Mouse (Mus musculus): ENCODE results near the gene Ddx18. TPM values are rescaled to one million over a fixed set of nuclear protein-coding genes. Genes with fewer than 3 reads are reported as not detected.

Ddx18 gene
- total RNA-seq, 2 experiments from 2014 or later = 95.4 to 208 TPM

GRCm38 (mm10) chr1:121527600-121528398, 40.0 kb downstream of the Ddx18 start:
- peak; percentile 42 for ATAC-seq (replicated peaks; ENCODE audit: poor library complexity)

GRCm38 (mm10) chr1:121527061-121527460, 40.7 kb downstream of the Ddx18 start:
- no peak for ATAC-seq (replicated peaks; ENCODE audit: poor library complexity)

- no peak for ATAC-seq (replicated peaks; ENCODE audit: poor library complexity)
Measured at GRCm38 (mm10) chr1:121518609-121519008, 49.2 kb downstream of the Ddx18 start.

DNA sequence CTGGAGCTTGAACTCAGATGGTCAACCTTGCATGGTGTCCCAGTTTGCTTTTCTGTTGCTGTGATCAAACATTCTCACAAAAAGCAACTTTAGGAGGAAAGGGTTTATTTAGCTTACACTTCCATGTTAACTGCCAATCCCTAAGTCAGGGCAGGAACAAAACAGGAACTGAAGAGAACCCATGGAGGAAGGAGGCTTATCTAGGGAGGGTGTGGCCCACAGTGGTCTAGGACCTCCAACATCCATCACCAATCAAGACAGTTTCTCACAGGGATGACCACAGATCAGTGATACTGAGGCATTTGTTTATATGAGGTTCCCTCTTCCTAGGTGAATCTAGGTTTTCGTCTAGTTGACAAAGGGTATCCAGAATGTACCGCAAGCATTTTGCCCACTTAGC, 55.8 kb downstream of the Ddx18 start:
- ATAC-seq (replicated peaks; ENCODE audit: poor library complexity) = peak; percentile 38; the same call in 1 of the 2 replicates

GRCm38 (mm10) chr1:121511186-121511585, 56.6 kb downstream of the Ddx18 start:
- no peak for ATAC-seq (replicated peaks; ENCODE audit: poor library complexity)

DNA sequence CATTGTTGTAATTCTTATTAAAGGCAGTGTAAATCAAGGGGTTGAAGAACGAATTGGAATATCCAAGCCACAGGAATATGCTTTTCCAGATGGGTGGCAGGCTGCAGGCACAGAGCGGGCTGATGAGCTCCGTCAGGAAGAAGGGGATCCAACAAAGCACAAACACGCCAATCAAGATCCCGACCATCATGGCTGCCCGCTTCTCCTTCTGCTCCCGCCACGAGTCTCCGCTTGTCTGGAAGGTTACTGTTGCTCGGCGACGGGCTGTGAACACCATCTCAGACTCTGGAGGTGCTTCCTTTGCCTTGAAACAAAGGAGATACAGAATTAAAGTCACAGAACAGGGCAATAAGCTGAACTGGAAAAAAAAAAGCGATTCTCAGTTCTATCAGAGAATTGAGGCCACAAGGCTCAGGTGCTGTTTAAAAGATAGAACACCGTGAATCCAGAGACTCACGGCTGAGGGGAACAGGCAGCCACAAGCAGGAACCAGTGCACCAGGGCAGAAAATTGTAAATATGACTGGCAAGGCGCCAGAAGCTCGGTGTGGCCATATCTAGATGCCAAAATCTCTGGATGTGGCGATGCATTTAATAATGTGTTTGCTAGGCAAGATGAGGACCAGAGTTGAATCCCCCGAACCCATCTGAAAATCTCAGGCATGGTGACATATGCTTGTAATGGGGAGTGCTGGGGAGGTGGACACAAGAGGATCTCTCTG, 57.2 kb downstream of the Ddx18 start:
- no peak for ATAC-seq (replicated peaks; ENCODE audit: poor library complexity)

DNA sequence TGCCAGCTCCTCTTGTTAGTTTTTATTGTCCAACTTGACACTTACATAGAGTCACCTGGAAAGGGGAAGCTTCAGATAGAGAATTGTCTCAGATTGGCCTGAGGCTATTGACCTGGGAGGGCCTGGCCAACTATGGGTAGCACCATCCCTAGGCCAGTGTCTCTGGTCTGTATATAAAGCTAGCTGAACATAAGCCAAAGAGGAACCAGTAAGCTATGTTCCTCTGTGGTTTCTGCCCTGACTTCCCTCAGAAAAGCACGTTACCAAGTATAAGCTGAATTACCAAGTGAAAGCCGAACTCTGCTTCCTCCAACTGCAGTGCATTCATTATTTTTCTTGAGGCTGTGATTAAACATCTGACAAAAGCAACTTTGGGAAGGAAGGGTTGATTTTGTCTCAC, 59.1 kb downstream of the Ddx18 start:
- peak; percentile 80 for ATAC-seq (replicated peaks; ENCODE audit: poor library complexity)

Other genes starting within 250 kb of the Ddx18 start
- 11.2 and 24.8 TPM in 2 replicates for gene Insig2, start 235.4 kb downstream of the Ddx18 start, total RNA-seq (2015)
- gene Insig2, start 235.4 kb downstream of the Ddx18 start, total RNA-seq (2017) = 8.2 and 19.7 TPM in 2 replicates
- gene Ccdc93, start 136.9 kb downstream of the Ddx18 start, total RNA-seq (2015) = 13.3 and 17.0 TPM in 2 replicates
- gene Ccdc93, start 136.9 kb downstream of the Ddx18 start, total RNA-seq (2017) = 26.3 and 31.4 TPM in 2 replicates
- not detected in 2 replicates for gene Htr5b, start 39.5 kb downstream of the Ddx18 start, total RNA-seq (2015)
- not detected in 2 replicates for gene Htr5b, start 39.5 kb downstream of the Ddx18 start, total RNA-seq (2017)